Mouse (Mus musculus): ENCODE results near the gene Tbc1d19.

Tbc1d19 gene

DNA sequence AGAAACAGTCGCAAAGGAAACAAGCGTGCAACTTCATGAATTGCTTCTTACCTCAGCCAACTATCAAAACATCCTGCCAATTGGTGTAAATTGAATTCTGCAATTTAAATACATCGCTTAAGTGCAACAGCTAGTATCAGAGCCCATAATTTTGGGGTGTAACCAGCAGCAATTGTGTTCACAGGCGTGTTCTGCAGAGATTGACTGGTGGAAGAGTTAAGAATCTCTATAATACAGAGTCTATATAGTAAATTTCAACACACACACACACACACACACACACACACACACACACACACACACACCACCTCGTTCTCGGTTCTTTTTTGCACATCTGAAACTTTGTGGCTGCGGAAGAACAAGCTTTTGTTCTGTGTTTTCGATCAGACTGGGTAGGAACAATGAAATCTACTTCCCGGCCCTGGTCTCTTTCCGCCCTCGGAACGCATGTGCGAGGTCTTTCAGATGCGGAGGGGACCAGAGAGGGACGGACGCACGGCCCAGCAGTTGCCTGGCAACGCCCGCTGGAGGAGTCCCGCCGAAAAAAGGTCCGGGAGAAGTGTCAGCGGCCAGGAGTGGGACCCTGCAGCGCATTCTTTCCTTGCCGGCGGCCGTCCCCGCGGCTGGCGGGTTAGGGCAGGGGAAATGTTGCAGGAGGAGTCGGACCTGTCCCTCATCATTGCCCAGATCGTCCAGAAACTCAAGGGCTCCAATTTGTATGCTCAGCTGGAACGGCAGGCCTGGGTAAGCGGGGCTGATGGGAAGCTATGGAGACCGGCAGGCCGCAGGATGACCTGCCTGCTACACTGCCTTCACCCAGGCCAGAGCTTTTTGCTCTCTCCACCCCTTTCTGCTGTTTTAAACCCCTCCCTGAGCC, at the start of gene Tbc1d19:
TSS of gene Tbc1d19 (plus strand) at position 492 of the 877 bp plus-strand sequence.
- in situ Hi-C loops (cut with MboI), result no loop called here

DNA sequence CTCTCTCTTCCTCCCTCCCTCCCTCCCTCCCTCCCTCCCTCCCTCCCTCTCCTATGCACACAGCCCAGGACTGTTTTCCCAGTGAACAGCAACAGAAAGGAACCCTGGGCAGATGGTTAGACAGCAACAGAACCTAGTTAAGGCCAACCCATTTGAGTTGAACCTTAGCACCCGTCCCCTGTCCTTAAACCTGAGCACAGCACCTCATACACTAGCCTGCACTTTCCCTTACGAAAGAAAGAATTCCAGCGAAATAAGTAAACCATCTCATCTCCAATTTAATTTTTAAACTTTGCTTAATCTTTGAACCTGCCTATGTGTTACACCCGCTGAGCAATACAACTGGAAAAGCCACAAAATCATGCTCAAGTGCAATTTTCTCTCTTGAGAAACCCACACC, 49.5 kb upstream of the Tbc1d19 start:
- in situ Hi-C loops (cut with MboI), result no loop called here

DNA sequence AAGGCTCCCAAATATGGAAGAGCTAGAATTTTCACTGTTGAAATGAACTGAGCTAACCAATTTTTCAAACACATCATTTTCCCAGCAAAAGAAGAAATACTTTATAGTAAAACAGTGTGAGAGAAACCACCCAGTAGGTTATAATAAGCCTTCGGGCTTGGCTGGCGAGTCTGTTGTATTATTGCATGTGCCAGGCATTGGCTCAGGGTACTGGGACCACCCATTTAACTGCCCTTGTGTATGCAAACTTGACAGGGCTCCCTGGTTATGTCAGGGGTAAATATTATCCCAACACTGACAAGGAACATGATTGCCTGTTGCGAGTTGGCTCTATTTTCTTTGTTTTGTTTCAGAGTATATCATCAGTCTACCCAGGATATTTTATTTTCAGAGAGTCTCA, 48.5 kb upstream of the Tbc1d19 start:
- in situ Hi-C loops (cut with MboI), result no loop called here

DNA sequence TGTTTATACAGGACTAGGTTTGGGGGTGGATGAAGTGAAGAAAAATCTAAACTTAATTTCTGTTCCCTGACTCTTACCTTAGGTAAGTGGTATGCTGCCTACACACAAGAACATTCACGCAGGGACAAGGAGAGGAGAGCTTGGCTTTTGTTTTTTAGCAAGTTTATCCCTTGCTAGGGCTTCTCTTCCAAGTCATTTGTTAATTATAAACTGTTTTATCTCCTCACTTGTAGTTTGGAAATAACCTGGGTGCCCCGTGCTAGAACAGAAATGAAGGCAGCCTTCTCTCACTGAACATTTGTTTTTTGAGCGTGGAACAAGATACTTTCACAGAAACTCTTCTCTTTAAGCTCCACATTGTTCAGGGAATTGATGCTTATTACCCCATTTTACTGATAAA, 48.1 kb upstream of the Tbc1d19 start:
- in situ Hi-C loops (cut with MboI), result no loop called here

DNA sequence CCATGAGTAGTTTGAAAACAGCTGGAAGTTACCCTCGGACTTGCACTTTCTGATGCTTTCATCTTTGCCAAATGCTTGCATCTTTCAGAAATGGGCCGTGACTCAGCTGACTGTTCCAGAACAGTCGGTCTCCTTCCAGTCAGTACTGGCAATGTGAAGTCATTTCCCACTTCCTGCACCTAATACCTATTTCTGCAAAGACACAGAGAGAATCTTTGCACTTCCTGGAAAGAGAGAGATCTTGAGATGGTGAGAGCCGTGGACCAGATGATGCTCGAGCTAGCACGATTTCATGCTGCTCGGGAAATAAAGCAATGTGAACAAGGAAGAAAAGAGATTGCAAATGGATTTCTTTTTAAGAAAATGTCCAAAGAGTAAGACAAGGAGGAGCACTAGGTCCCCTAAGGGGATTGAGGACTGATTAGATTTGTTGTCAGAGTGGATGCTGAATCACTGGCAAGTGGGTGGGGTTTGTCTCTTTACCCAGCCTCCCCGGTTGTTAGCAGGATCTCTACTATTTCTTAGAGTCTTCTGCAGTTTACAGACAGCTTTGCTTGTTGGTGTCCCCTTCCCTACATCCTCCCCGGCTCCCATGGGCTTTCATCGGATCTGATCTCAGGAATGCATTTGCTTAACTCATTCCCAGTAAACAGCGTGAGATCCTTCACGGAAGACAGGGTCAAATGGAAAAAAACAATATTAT, 24.4 kb upstream of the Tbc1d19 start:
- in situ Hi-C loops (cut with MboI), result no loop called here

DNA sequence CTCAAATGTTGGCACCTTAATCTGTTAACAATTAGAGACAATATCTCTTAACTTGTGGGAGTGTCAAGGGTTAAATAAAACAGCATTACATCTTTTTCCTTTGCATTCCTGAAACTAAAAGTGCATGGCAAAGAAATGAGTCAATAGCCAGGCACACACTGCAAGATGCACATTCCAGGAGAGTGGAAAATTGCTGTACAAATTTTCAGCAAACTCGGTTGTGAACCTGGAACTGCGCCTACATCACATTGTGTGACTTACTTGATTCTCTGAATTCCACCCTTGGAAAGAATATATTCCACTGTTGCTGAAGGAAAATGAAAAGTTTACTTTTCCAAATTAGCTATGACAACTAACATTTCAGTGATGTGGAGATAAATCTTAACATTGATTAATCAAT, 8.0 kb upstream of the Tbc1d19 start:
- in situ Hi-C loops (cut with MboI), result no loop called here

DNA sequence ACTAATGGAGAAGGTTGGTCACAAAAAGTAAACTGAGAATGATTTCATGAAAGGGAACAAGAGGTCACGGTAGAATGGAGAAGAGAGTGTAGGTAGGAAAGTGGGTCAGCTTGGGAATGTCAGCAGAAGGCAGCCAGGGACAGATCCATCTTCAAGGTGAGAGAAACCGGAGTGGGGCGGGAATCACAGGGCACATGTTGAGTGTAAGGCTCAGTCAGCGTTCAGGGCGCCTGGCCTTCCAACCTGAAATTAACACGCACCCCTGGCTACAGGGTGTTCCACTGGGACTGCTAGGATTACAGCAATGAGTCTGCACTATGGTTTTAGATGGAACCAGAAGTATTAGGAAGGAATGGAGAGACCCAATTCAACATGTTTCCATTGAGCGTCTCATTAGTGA, 10.3 kb downstream of the Tbc1d19 start:
- in situ Hi-C loops (cut with MboI), result no loop called here

DNA sequence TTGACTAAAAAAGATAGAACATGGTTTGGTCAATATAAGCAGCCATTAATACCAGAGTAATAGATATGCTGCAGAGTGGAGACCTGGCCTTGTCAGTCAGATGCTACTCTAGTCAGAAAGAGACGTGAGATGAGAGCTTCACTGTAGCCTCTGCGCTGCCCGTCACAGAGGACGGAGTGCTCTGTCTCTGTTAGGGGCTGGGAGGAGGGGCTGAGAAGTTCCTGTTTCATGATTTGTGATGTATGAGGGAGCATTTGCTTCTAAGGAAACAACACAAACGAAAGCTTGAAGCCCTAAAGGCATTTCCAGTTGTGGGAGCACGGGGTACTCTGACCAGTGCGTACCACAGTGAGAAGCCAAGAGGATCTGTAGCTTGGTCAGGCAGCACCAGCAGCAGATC, 16.5 kb downstream of the Tbc1d19 start:
- in situ Hi-C loops (cut with MboI), result no loop called here

DNA sequence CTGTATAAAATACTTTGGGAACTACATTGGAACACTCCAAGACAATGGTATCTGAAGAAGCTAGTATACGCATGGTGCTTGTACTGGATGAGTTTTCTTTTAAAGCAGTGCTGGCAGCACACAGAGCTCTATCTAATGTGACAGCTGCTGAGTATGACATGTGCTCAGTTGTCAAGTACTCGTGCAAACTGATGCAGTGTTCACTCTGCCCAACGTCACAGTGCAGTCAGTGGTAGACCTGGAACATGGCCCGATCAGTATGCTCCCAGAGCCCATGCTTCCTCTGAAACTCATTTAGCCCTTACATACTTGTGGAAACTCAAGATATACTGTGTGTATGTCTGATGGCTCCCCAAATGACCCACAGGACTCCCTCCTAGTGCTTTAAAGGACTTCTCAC, 25.1 kb downstream of the Tbc1d19 start:
- in situ Hi-C loops (cut with MboI), result no loop called here

DNA sequence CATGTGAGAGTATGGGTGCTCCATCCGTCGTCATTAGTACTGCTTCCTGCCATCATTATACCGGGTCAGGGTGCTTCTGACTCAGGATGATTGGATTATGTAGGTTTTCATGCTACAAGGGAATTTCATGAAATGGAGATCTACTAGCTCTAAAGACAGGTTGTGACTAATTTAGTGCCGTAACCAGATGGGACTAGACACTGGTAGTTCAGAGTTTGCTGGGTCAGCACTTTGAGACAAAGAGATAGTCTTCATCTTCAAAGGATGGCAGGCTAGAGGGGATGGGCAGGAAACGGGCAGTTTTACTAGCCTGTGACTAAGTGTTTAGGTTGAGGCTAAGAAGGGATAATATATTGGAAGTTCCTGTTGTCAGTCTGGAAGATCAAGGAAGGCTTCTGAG, 31.9 kb downstream of the Tbc1d19 start:
- in situ Hi-C loops (cut with MboI), result no loop called here

DNA sequence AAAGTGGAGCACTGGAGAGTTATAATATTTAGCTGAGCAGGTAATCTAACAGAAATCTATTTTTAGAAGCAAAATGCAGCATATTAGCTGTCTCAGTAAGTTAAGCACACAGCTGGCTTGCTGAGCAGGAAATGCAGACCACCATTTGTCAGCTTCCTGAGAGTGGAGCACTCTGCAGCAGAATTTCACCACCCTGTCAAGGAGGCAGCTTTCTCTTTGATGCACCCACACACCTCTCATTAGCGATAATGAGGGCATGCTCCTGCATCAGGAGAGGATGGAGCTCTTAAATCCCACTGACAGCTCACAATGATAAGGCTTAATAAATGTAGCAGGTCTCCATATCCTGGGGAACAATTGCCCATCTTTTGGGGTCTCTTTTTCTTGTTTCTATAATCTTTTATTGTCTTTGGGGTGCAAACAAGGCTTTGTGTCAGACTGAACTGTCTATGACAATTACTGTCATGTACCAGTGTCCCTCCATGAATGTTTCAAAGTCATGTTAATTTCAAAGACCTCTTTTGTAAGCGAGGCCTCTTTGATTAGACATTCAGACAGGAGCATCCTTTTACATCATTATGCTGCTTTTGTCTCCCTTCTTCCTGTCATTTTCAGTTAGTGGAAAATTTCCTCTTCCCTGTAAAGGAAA, 39.0 kb downstream of the Tbc1d19 start:
- in situ Hi-C loops (cut with MboI), result no loop called here

DNA sequence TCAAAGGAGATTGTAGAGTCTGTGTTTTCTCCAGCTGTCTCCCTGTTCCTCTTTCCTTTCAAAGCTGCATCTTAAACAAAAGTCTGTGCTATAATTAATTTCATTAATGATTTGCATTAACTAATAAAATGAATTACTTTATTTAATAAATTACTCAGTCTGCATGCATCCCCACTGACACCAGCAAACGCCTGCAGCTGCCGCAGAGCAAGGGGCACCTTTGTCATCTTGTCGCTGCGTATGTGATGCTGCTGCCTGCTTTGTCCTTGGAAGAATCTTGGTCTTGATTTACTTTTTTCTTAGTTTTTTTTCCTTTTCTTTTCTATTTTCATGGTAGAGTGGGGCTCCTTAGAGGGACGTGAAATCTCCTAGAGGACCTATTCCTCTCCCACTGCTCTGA, 43.2 kb downstream of the Tbc1d19 start:
- in situ Hi-C loops (cut with MboI), result no loop called here

DNA sequence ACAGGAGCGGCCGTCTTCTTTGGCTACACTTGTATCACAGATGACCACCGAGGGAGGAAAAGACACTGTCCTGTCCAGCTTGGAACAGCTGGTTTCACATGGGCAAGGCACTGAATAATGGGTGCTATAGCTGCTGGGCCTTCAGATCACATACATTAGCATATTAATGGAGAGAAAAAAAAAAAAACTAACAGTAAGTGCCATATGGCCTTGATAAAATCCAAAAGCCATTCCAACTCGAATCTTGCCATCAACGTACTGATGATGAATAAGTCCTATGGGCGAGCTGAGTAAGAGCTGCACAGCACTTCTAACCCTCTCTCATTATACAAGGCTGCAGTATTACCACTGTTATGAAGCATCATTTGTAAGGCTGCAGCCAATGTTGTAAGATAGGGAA, 45.2 kb downstream of the Tbc1d19 start:
- in situ Hi-C loops (cut with MboI), result no loop called here

DNA sequence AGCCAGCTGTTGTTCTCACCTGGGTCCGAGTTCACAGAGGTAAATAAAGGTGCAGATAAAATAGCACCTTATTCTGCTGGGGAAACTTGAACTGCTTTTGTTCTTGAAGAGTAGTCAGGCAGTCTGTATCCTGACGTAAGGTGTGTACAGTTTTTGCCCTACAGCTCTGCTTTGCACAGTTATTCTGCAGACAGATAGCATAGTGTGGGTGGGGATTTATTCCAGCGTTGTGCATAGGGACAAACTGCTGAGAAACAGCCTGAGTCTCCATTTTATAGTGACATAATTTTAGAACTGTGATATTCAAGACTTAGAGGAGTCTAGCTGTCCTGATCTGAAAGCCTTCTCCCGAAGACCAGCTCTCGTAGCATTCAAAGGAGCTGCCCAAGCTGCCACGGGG, 46.6 kb downstream of the Tbc1d19 start:
- in situ Hi-C loops (cut with MboI), result no loop called here

DNA sequence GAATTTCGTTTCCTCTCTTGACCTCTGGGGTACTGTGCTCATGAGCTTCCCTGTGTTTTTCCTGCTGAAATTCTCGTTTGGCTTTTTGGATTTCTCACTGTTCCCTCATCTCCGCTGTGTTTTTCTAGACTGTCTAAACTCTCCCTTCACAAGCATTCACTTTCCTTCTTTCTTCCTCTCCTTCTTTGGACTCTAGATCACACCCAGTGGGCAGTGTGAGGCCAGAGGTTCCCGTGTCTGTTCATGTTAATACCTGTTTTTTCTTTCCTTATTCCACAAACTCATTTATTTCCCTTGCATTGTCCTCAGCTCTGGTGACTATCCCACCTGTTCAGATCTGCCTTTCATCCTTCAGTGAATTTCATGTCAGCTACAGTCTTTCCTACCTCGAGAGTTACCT, 55.7 kb downstream of the Tbc1d19 start:
- in situ Hi-C loops (cut with MboI), result loop anchor here (5.0 kb wide), 1 partner anchor 247 kb away; no protein-coding TSS in a partner anchor

DNA sequence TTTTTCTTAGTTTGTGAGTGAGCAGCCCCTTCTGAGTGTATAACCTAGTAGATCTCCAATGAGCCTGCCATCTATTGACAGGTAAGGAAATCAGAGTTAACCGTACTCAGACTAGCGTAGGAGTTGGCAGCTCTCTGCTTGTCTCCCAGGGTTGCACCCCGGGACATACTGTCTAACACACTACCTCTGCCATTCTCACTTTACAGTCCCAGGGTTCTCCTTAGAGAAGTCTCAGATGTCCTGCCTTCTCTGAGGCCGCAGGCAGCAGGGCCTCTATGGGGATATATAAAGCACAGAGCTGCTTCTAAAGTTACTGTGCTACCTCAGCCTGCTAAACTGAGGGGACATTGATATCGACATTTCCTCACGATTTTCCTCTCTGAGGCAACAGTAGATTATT, 56.6 kb downstream of the Tbc1d19 start:
- in situ Hi-C loops (cut with MboI), result loop anchor here (5.0 kb wide), 1 partner anchor 246 kb away; no protein-coding TSS in a partner anchor

DNA sequence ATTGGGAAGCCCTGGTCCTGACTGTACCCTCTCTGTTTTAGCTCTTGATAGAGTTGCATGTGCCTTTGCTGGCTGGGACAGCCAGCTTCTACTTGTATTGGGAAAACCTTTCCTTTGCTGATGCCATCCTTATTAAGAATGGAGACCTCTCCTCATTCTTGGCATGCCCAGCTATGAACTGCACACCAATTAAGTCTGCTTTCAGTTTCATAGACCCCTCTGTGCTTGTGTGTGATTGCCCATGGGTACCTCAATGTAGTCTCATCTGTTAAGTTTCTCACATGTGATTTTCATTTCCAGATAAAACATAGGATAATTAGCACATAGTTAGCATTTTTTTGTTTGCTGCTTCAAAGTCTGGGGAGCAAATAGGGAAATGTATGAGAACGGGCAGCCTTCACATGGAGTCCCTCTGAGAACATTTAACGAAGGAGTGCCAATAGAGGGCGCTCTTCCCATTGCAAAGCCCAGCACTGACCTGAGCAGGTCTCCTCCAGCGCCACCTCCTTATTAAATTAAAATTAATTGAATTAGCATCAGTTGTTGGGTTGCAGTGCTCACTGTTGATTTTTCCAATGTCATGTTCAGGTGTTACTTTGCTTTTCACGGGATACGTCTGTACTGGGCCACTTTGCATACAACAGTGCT, 62.4 kb downstream of the Tbc1d19 start:
- in situ Hi-C loops (cut with MboI), result no loop called here

DNA sequence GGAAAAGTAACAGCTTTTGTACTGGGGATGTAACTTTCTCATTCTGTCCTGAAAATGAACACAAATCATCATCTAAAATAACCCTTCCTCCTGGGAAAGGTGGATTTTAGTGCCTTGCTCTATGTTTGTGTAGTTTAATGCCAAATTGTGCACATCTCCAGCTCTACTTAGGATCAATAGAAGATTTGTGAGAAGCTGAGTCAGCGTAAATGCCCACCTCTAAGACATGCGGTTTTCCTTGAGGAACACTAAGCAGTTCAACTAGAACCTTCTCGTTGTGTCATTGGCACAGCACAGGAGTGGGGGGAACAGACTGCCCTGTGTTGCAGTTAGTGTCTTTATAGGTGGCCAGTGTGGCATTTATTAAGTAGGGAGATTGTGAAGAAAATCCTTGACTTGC, 65.6 kb downstream of the Tbc1d19 start:
- in situ Hi-C loops (cut with MboI), result no loop called here

DNA sequence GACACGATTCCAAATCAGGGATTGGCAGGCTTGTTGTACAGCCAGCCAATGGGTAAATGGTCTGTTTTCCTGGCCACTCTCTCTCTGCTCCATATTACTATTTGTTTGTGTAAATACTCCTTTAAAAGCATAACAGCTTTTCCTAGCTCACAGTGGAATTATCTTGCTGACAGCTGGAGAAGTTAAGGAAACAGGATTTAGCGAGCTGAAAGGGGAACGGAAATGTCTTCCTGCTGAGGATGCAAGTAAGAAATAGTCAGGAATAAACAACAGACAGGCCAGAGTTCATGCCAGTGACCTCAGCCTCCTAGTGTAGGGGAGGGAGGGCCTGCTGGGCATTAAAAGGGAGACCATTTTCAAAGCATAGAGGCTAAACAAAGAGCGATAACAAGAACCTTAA, 71.3 kb downstream of the Tbc1d19 start:
- in situ Hi-C loops (cut with MboI), result no loop called here

DNA sequence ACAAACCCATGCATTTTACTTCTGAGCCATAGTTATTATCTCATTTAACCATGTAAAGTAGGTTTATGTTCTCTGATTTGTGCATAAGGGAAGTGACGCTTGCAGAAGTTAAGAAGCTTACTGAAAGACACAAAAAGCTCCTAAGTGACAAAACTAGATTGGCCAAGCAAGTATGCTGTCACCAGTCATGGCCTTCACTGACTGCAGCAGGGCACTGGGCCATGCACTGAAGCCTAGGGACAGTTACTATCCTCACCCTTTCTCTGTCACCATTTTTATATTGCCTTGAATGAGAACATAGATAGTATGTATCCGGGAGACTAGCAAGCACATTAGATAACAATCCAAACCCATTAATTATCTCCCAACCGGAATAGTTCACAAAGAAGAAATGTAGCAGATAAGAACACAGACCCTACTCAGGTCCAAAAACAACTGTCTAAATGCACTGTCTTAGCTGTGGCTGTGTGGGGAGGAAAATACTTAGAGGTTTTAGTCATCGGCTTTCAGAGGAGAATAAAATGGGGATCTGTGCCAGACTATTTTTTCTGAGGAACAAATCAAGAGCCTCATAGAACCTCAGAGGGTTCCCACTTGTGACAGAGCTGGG, 72.1 kb downstream of the Tbc1d19 start:
- in situ Hi-C loops (cut with MboI), result no loop called here

DNA sequence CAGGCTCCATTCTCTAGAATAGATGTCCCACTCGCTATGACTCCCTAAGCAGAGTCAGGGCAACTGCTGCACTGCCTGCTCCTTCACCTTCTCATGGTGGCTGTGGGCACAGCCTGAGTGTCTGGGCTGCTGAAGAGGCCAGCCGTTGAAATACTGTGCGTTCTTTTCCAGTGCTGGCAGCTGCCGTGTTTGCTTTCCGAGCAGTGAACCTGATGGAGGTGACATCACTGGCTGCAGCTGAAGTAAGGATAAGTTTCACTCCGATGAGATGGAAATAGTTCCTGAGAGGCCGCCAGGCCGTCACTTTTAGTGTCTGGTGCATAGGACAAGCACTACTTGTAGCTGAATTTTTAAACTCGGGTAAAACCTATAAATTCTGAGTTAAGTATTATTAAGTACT, 92.0 kb downstream of the Tbc1d19 start:
- in situ Hi-C loops (cut with MboI), result no loop called here

DNA sequence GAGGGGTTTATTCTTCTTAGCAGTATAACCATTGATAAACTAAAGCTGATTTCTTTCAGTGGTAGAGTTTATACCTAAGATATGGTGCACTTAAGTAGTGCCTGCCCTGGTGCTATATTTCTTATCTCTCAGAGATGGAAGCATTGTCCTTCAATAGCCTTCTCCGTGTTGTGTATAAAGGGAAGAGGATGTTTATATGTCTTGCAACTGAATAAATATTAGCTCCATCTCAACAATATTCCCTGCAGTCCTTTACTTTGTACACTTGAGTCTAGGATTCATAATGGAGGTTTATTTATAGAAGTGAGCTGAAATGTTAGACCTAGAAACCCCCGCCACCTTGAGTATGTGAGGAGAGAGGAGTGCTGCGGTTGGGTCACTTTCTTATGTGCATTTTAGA, 93.4 kb downstream of the Tbc1d19 start:
- in situ Hi-C loops (cut with MboI), result no loop called here
